Mouse (Mus musculus): ENCODE results near the gene Ubl4b. TPM values are rescaled to one million over a fixed set of nuclear protein-coding genes. Genes with fewer than 3 reads are reported as not detected.

Gene Ubl4b
- not detected for total RNA-seq (2023)

DNA sequence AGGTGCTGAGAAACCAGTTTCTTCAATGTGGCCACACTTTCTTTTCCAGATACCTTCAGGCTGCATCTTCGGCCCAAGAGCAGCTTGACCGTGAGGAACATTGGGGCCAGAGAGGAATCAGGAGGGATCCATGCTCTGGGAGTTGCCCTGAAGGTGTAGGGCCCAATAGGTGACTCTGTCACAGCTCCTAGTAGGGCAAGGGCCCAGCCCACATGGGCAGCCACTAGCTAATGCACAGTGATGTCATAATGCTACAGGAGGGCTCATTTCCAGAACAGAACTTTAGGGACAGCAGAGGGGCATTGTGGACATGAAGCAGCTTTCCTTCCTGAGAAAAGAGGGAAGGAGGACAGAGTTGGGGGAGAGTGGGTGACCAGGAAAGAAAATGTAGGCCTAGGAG is at the start of gene Ubl4b:
Ubl4b (minus strand) TSS at position 232 of the 400 bp plus-strand sequence.

DNA sequence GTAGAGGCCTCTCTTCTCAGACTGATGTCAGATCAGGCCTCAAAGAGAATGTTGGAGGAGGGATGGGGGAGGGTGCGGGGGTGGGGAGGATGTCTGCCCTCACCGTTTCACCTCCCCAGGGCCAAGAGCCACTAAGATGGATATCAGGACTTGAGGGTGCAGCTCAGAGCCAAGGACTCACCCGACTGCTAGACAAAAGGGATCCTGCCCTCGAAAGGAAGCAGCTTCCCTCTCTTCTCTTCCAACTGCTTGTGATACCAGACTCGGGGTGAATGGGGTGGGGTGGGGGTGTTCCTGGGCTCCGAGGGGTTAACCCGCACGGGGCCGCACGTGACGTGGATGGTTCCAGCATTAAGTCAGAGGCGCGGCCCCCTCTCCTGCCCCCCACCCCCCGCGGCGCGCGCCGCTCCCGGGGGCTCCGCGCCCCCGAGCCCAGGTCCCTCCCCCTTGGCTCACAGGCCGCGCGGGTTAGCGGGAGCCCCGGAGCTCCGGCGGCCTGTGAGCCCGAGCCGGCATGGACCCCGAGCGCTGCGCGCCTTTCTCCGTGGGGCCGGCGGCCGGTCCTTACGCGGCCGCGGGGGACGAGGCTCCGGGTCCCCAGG is 39.9 kb upstream of the Ubl4b start, which contains the start of gene Alx3:
Alx3 (plus strand) TSS at position 370 of the 602 bp plus-strand sequence.

DNA sequence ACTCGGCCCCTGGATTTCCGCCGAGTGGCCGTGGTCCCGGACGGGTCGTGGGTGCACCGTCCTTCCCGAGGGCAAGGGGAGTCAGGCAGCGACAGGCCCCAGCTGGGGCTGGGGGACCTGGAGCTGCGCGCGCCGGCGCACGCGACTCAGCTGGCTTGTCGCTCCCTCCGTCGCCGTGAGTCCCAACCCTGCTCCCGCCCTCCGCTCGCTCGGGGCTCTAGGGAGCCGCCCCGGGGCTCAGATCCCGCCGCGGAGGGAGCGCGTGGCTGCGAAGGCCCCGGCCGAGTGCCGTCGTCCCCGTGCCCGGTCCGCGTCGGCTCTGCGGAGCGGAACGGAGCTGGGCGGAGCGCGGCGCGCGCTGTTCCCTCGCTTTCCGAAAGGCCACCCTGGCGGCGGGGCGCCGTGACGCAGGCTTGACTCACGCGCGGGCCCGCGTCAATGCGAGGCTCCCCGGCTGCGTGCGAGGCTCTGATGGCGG is 37.2 kb downstream of the Ubl4b start, which contains the start of gene Slc6a17:
Slc6a17 (minus strand) TSS at position 388 of the 478 bp plus-strand sequence.

Other genes with a start within 250 kb of the Ubl4b start
- 10 to 100 TPM; 69.7 to 71.6 TPM for gene Rbm15, start 221.4 kb downstream of the Ubl4b start, total RNA-seq (2023)
- not detected for gene Kcnc4, start 95.5 kb downstream of the Ubl4b start, total RNA-seq (2023)
- gene Slc6a17, start 37.1 kb downstream of the Ubl4b start, total RNA-seq (2023): not detected
- gene Alx3, start 40.0 kb upstream of the Ubl4b start, total RNA-seq (2023): not detected
- not detected for gene Gm10961, start 76.2 kb upstream of the Ubl4b start, total RNA-seq (2023)
- 10 to 100 TPM; 56.6 to 59.2 TPM for gene Strip1, start 76.6 kb upstream of the Ubl4b start, total RNA-seq (2023)
- 10 to 100 TPM; 81.9 to 85.4 TPM for gene Ahcyl1, start 141.5 kb upstream of the Ubl4b start, total RNA-seq (2023)
- gene Csf1, start 205.4 kb upstream of the Ubl4b start, total RNA-seq (2023): 10 to 100 TPM in 1 of 2 experiments, 1 to 10 TPM in 1; 5.9 to 10.6 TPM